Mouse (Mus musculus): ENCODE data around the gene Tm4sf1. TPM values are rescaled to one million over a fixed set of nuclear protein-coding genes. Genes with fewer than 3 reads are reported as not detected.

Gene Tm4sf1
- polyA plus RNA-seq, 1 experiment from 2014 or later, result 35.0 TPM

DNA sequence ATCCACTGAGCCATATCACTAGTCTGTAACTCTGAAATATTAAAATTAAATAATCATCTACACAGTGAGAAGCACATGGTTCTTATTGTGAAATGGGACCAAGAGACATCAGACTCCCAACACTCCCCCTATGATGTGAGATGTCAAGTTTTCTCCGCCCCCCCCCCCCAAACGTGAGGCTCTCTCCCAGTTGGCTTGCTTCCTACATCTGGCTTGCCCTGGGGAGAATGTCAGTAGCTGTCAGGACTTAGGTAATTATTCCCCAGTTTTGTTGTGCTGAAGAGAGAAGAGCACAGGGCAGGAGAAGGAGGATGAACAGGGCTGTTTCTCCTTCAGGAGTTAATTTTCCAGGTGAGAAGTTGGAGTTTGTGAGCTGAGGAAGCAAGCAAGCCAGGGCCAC, 1.1 kb upstream of the Tm4sf1 start:
- no peak overlapping the region for H3K27ac ChIP-seq (replicated peaks)
- WGBS, result 63% methylated on average over 2 of the region's 2 CpGs
- no peaks in the 10 kb centered on the region for H3K9me3 ChIP-seq
- no peak for ATAC-seq (ENCODE audit: low FRiP score, low read depth)
- H3K4me3 ChIP-seq, result no peak overlapping the region
- H3K9ac ChIP-seq (replicated peaks), result no peak overlapping the region
- H3K36me3 ChIP-seq, result no peaks in the 10 kb centered on the region
- H3K4me2 ChIP-seq (replicated peaks), result no peak overlapping the region
- H3K27me3 ChIP-seq, result no peaks in the 10 kb centered on the region
- H3K4me1 ChIP-seq, result no peaks in the 10 kb centered on the region

DNA sequence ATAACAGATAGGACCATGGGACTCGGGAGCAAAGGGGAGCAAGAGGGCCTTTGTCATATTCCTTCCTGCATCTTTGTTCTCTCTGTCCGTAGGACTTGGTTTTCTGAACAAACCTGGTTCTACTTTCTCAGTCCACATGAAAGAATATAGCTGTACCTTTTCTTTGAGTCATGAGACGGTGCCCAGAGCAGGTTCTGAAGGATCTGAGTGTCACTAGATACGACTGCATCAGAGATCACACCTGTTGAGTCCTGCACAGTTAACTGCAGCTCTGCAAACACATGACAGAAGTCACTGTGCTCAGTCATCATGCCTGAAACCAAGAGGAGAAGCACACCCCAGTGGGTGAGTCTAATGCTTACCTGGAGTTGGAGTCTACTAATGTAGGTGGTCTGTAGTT, 422 bp downstream of the Tm4sf1 start:
- no peak for ATAC-seq (ENCODE audit: low FRiP score, low read depth)

GRCm38 (mm10) chr3:57297991-57298390, 3.8 kb downstream of the Tm4sf1 start:
- 83% methylated on average over 2 of the region's 2 CpGs for WGBS
- H3K9me3 ChIP-seq, result no peaks in the 10 kb centered on the region

More for the DNA sequence above, 422 bp downstream of the Tm4sf1 start:
- no peak overlapping the region for H3K27ac ChIP-seq (replicated peaks)
- no peaks in the 10 kb centered on the region for H3K27me3 ChIP-seq
- no peak overlapping the region for H3K9ac ChIP-seq (replicated peaks)
- WGBS, result 86% methylated on average over 4 of the region's 4 CpGs
- no peaks in the 10 kb centered on the region for H3K9me3 ChIP-seq
- no peaks in the 10 kb centered on the region for H3K4me1 ChIP-seq
- no peak overlapping the region for H3K4me3 ChIP-seq
- H3K4me2 ChIP-seq (replicated peaks), result no peak overlapping the region
- H3K36me3 ChIP-seq, result no peaks in the 10 kb centered on the region

DNA sequence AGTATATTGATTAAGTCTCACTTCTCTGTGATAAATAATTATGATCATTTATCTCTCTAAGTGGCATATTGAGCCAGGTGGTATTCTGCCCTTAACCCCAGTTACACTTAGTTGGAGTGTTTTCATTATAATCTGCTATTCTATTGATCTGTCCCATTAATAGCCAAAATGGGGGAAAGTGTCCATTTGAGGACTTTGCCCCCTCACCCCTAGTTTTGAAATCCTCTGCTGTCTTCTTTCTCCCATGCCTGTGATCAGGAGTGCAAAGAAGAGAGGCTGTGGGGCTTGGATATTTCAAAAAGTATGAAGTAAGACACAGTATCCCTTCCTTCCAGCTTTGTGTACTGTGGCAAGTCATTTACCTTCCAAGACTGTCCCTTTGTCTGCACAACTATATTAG, 5.2 kb downstream of the Tm4sf1 start:
- H3K27me3 ChIP-seq, result no peaks in the 10 kb centered on the region
- no peaks in the 10 kb centered on the region for H3K4me1 ChIP-seq
- no peak overlapping the region for H3K4me3 ChIP-seq
- no peak overlapping the region for H3K9ac ChIP-seq (replicated peaks)
- no peak overlapping the region for H3K4me2 ChIP-seq (replicated peaks)
- H3K27ac ChIP-seq (replicated peaks), result no peak overlapping the region
- no peaks in the 10 kb centered on the region for H3K36me3 ChIP-seq
- no peaks in the 10 kb centered on the region for H3K9me3 ChIP-seq
- ATAC-seq (ENCODE audit: low FRiP score, low read depth), result no peak

More at GRCm38 (mm10) chr3:57297991-57298390, 3.8 kb downstream of the Tm4sf1 start:
- Histone ChIP-seq H3K4me1 (no peaks in the 10 kb centered on the region), H3K4me3 (no peak overlapping the region), H3K27ac (replicated peaks) (no peak overlapping the region), H3K36me3 (no peaks in the 10 kb centered on the region), H3K4me2 (replicated peaks) (no peak overlapping the region), H3K27me3 (no peaks in the 10 kb centered on the region), H3K9ac (replicated peaks) (no peak overlapping the region)
- no peak for ATAC-seq (ENCODE audit: low FRiP score, low read depth)

DNA sequence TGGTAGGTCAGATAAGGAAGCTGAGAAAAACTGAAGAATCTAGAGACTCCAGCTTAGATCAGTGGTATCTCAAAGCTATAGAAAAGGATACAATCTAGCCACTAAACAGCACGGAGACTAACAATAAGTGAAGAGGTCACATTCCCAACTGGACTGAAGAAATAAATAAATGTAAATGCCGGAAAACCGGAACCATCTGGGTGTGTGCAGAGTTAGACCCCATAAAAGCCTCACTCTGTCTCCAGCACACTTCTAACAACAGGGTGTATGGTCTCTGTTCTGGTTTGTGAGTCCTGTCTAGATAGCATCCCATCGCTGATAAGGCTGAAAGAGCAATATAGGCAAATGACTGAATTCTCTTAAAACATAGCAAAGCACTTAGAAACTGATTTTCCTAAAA, 6.2 kb downstream of the Tm4sf1 start:
- Histone ChIP-seq H3K4me1 (no peaks in the 10 kb centered on the region), H3K27ac (replicated peaks) (no peak overlapping the region), H3K27me3 (no peaks in the 10 kb centered on the region), H3K9ac (replicated peaks) (no peak overlapping the region), H3K4me2 (replicated peaks) (no peak overlapping the region), H3K36me3 (no peaks in the 10 kb centered on the region), H3K9me3 (no peaks in the 10 kb centered on the region), H3K4me3 (no peak overlapping the region)
- no peak for ATAC-seq (ENCODE audit: low FRiP score, low read depth)
- 88% methylated on average over 4 of the region's 4 CpGs for WGBS

GRCm38 (mm10) chr3:57294742-57295525, 6.9 kb downstream of the Tm4sf1 start:
- Histone ChIP-seq H3K36me3 (no peaks in the 10 kb centered on the region), H3K27ac (replicated peaks) (no peak overlapping the region), H3K9ac (replicated peaks) (no peak overlapping the region), H3K4me2 (replicated peaks) (no peak overlapping the region), H3K27me3 (no peaks in the 10 kb centered on the region), H3K4me3 (no peak overlapping the region), H3K9me3 (no peaks in the 10 kb centered on the region), H3K4me1 (no peaks in the 10 kb centered on the region)
- ATAC-seq (ENCODE audit: low FRiP score, low read depth), result no peak
- 78% methylated on average over 21 of the region's 21 CpGs for WGBS

DNA sequence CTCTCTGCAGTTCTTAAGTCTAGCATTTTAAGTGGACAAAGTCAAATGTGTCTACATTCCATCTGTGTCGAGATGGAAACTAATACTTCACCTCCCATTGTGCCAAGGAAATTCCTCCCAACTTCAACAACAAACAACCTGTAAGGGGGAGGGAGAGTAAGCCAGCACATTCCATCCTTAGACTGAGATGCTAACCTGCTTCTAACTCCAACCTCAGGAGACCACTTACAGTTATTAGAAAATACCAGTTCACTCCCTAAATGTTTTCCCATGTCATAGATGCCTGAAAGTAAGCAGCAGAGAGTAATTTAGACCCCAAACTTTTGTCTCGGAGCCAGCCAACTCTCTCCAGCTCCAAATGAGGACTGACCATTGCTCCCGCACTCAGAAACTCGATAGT, 7.9 kb downstream of the Tm4sf1 start:
- Histone ChIP-seq H3K4me2 (replicated peaks) (no peak overlapping the region), H3K27me3 (no peaks in the 10 kb centered on the region), H3K4me3 (no peak overlapping the region), H3K9me3 (no peaks in the 10 kb centered on the region), H3K36me3 (no peaks in the 10 kb centered on the region), H3K27ac (replicated peaks) (no peak overlapping the region), H3K4me1 (no peaks in the 10 kb centered on the region), H3K9ac (replicated peaks) (no peak overlapping the region)
- 70% methylated on average over 4 of the region's 4 CpGs for WGBS
- no peak for ATAC-seq (ENCODE audit: low FRiP score, low read depth)

GRCm38 (mm10) chr3:57292826-57293225, 9.0 kb downstream of the Tm4sf1 start:
- Histone ChIP-seq H3K4me3 (no peak overlapping the region), H3K36me3 (no peaks in the 10 kb centered on the region), H3K4me1 (no peaks in the 10 kb centered on the region), H3K9me3 (no peaks in the 10 kb centered on the region), H3K4me2 (replicated peaks) (no peak overlapping the region), H3K27ac (replicated peaks) (no peak overlapping the region), H3K9ac (replicated peaks) (no peak overlapping the region), H3K27me3 (no peaks in the 10 kb centered on the region)
- 74% methylated on average over 11 of the region's 11 CpGs for WGBS
- ATAC-seq (ENCODE audit: low FRiP score, low read depth), result no peak

DNA sequence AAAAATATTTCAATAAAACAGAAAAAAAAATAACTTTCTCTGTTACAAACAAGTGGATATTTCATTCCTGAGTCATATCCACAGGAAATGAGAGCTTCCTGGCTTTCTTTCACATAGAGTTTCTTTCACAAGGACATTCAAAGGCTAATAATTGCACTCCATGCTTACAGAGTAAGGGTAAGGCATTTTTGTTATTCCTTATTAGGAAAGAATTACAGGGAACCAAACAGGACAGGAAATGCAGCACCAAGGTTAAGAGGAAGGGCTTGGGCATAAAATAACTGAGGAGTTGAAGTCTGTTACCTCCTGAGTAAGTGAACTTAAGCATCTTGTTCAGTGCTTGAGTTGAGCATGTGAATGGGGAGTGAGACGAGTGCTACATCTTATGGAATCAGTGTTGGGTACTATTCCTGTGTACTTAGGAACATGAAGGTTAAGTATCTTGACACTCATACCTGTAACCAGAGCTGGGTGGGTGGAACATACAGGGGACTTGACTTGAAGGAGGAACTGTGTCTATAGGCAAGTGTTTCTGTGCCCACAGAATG, 12.8 kb downstream of the Tm4sf1 start:
- no peak overlapping the region for H3K9ac ChIP-seq (replicated peaks)
- H3K27ac ChIP-seq (replicated peaks), result no peak overlapping the region
- no peaks in the 10 kb centered on the region for H3K36me3 ChIP-seq
- H3K4me3 ChIP-seq, result no peak overlapping the region
- H3K9me3 ChIP-seq, result no peaks in the 10 kb centered on the region
- WGBS, result 93% methylated on average over 1 of the region's 1 CpGs
- ATAC-seq (ENCODE audit: low FRiP score, low read depth), result no peak
- H3K27me3 ChIP-seq, result no peaks in the 10 kb centered on the region
- no peaks in the 10 kb centered on the region for H3K4me1 ChIP-seq
- H3K4me2 ChIP-seq (replicated peaks), result no peak overlapping the region

GRCm38 (mm10) chr3:57287854-57288720, 13.7 kb downstream of the Tm4sf1 start:
- Histone ChIP-seq H3K9me3 (no peaks in the 10 kb centered on the region), H3K4me1 (no peaks in the 10 kb centered on the region), H3K4me2 (replicated peaks) (no peak overlapping the region), H3K9ac (replicated peaks) (no peak overlapping the region), H3K36me3 (no peaks in the 10 kb centered on the region), H3K4me3 (no peak overlapping the region), H3K27ac (replicated peaks) (no peak overlapping the region), H3K27me3 (no peaks in the 10 kb centered on the region)
- ATAC-seq (ENCODE audit: low FRiP score, low read depth), result no peak
- 32% methylated on average over 7 of the region's 7 CpGs for WGBS

DNA sequence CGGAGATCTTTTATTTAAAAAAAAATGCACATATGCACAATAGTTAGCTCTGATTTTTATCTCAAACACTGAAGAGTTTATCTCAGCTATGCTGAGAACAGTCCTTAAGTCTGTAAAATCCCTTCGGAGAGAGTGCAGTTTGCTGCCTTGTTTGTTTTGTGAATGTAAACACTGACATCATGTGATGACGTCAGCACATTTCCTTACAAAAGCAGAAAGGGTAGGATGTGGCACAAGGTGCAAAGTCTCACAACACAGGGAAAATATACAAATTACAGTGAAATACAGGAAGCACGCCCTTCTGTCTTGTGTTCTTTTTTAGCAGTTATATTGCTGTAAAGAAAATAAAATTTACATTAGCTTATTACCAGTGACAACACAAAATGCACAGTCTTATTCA, 14.3 kb downstream of the Tm4sf1 start:
- Histone ChIP-seq H3K9me3 (no peaks in the 10 kb centered on the region), H3K27ac (replicated peaks) (no peak overlapping the region), H3K9ac (replicated peaks) (no peak overlapping the region), H3K36me3 (no peaks in the 10 kb centered on the region), H3K4me2 (replicated peaks) (no peak overlapping the region), H3K27me3 (no peaks in the 10 kb centered on the region), H3K4me1 (no peaks in the 10 kb centered on the region), H3K4me3 (no peak overlapping the region)
- ATAC-seq (ENCODE audit: low FRiP score, low read depth), result no peak
- 64% methylated on average over 4 of the region's 4 CpGs for WGBS

- H3K36me3 ChIP-seq, result no peaks in the 10 kb centered on the region
- H3K9me3 ChIP-seq, result no peaks in the 10 kb centered on the region
- no peaks in the 10 kb centered on the region for H3K4me1 ChIP-seq
- ATAC-seq (ENCODE audit: low FRiP score, low read depth), result no peak
- H3K9ac ChIP-seq (replicated peaks), result no peak overlapping the region
- no peak overlapping the region for H3K27ac ChIP-seq (replicated peaks)
- WGBS, result 92% methylated on average over 4 of the region's 4 CpGs
- no peak overlapping the region for H3K4me3 ChIP-seq
- no peak overlapping the region for H3K4me2 ChIP-seq (replicated peaks)
- no peaks in the 10 kb centered on the region for H3K27me3 ChIP-seq
Observed at GRCm38 (mm10) chr3:57278225-57278624, 23.6 kb downstream of the Tm4sf1 start.
